In the genomic region with DNA sequence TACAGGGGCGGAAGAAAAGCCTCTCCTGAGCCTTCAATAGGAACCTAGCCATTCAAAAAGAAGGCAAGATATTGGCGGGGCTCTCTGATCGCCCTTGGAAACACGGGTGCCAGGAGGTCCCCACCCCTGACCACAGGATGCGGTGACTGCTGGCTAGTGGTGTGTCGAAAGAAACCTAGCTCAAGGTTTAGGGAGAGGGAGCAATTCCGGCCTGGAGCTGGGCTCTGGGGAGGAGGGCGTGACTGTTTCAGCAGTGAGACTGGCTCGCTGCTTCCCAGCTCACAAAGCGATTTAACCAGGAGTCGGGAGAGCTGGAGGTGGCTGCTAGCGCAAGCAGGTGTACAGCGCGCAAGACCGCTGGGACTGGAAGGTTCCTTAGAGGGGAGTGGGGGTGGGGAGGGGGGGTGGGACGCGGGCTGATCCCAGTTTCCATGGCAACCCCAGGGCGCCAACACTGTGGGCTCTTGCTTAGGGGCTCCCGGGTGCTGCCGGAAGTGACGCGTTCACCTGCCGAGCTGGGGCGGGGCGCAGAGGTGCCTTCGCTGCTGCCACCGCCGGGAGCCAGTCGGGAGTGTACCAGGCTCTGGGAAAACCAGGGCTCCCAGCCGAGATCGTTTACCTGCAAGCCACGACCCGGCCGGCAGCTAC, we compare ENCODE assay signal across 8 mouse cellular contexts. TPM values are rescaled to one million over a fixed set of nuclear protein-coding genes. Genes with fewer than 3 reads are reported as not detected.
DNase-seq lines count a peak whose midpoint lies in the region; ATAC-seq lines count a peak whose summit lies in the region.

A gene (plus strand): TSS at position 307 of the 648 bp plus-strand sequence.

- peak within 1 kb of the TSS; percentile 87 for H3K4me2 ChIP-seq in hindbrain, embryonic 16.5 days (ENCODE audit: low read length)

- peak; percentile 78 for DNase-seq in WW6 (ENCODE audit: low read depth, low spot score)
- DNase-seq in cerebellum, adult 9-11 months = peak; percentile 83
- peak; percentile 69 to 75 for DNase-seq in frontal cortex, postnatal 14 days (ENCODE audit: low spot score in 2 of 2)
- peak; percentile 67 for DNase-seq in left cerebral cortex, adult 11 months (ENCODE audit: low spot score)
- peak; percentile 74 for DNase-seq in lung, postnatal 14 days
- DNase-seq in ovary, postnatal 36 days (ENCODE audit: low spot score) = peak; percentile 75
- peak; percentile 71 for DNase-seq in urinary bladder, postnatal 25 days (ENCODE audit: low spot score)

- H3K27ac ChIP-seq in hindbrain, embryonic 16.5 days (ENCODE audit: low read depth, low read length) = peak within 1 kb of the TSS; percentile 96

- no peaks in the 10 kb centered on the region for H3K36me3 ChIP-seq in hindbrain, embryonic 16.5 days (ENCODE audit: control insufficient read depth, insufficient read depth, low read length)

- no peaks in the 10 kb centered on the region for H3K27me3 ChIP-seq in hindbrain, embryonic 16.5 days (replicated peaks; ENCODE audit: control insufficient read depth, insufficient read depth, low read length)

- peak within 1 kb of the TSS; percentile 89 for H3K4me3 ChIP-seq in hindbrain, embryonic 16.5 days (ENCODE audit: low read length)

- under 1% methylated on average over 27 of the region's 34 CpGs for WGBS in hindbrain, embryonic 16.5 days

- peaks cover 15% of the 10 kb centered on the region for H3K4me1 ChIP-seq in hindbrain, embryonic 16.5 days (ENCODE audit: control insufficient read depth, insufficient read depth, low read depth, low read length)

- peak; percentile 95 for ATAC-seq in hindbrain, embryonic 16.5 days

- H3K9ac ChIP-seq in hindbrain, embryonic 16.5 days (ENCODE audit: low read depth, low read length) = peak within 1 kb of the TSS; percentile 95

- no peaks in the 10 kb centered on the region for H3K9me3 ChIP-seq in hindbrain, embryonic 16.5 days (ENCODE audit: control insufficient read depth, low read length)

RNA-seq across cellular contexts. Expression of the gene that starts here (rescaled TPM):
- polyA plus RNA-seq in hindbrain, embryonic 16.5 days (2015; fragmentation: Nextera tagmentation; extraction: Ambion mirVana) = 144 and 156 TPM in 2 replicates

Comparison
In these comparisons a context has a peak if more than half of its experiments do, and no peak if none do; other contexts are left out.
1. Peak in every context shown above with its lines: DNase-seq, ATAC-seq, H3K4me3 ChIP-seq and H3K27ac ChIP-seq.